Mouse (Mus musculus) thymus, adult 2 months (tissue): ENCODE results near the gene Gde1. TPM values are rescaled to one million over a fixed set of nuclear protein-coding genes. Genes with fewer than 3 reads are reported as not detected.

Experiments used
- DNase-seq: peaks from one replicate; pipeline ENCODE4 v3.0.0; 2021
- H3K27ac ChIP-seq: fragments of 200-500 bp; 2 replicates; pipeline ENCODE4 v1.5.1; 2012; ENCODE audit warnings: low read length, control low read depth; ENCODE audit not compliant: control insufficient read depth, insufficient read depth
- H3K27me3 ChIP-seq: fragments of 200-500 bp; 2 replicates; pipeline ENCODE4 v1.6.1; 2012; ENCODE audit warnings: mild to moderate bottlenecking, low read length, moderate library complexity, mixed read lengths; ENCODE audit not compliant: control insufficient read depth, insufficient read depth
- H3K36me3 ChIP-seq: fragments of 200-500 bp; 2 replicates; pipeline ENCODE4 v1.6.1; 2012; ENCODE audit warnings: mild to moderate bottlenecking, low read length, moderate library complexity; ENCODE audit not compliant: control insufficient read depth, insufficient read depth
- H3K4me1 ChIP-seq: fragments of 200-500 bp; replicated peaks from 2 replicates; pipeline ENCODE4 v1.6.1; 2012; ENCODE audit warnings: low read length; ENCODE audit not compliant: control insufficient read depth, insufficient read depth
- H3K4me3 ChIP-seq: fragments of 200-500 bp; 2 replicates; pipeline ENCODE4 v1.5.1; 2012; ENCODE audit warnings: mild to moderate bottlenecking, low read length, control low read depth, moderate library complexity; ENCODE audit not compliant: control insufficient read depth, insufficient read depth
- CTCF ChIP-seq: fragments of 200-500 bp; IDR thresholded peaks from 2 replicates; pipeline ENCODE4 v1.5.1; 2012; ENCODE audit warnings: mild to moderate bottlenecking, control low read depth, low read length, moderate library complexity, borderline replicate concordance; ENCODE audit not compliant: control insufficient read depth, poor library complexity, insufficient read depth; ENCODE audit errors: extremely low read depth
- POLR2A ChIP-seq: fragments of 200-500 bp; IDR thresholded peaks from 2 replicates; pipeline ENCODE4 v1.6.1; 2012; ENCODE audit warnings: mild to moderate bottlenecking, low read length, control low read depth, moderate library complexity; ENCODE audit not compliant: control insufficient read depth, poor library complexity, insufficient read depth; ENCODE audit errors: extremely low read depth
- WGBS: fragments of 180-500 bp; shearing (Covaris S2); methylation state at CpG from one replicate; pipeline ENCODE4 v1.1.7; 2018; 5-methylcytosine and 5-hydroxymethylcytosine counted together
- polyA plus RNA-seq: library from polyadenylated mRNA; depleted of rRNA; stranded (reverse); fragments of >200 nt; gene quantifications from 2 replicates; pipeline ENCODE4 v1.2.3, GENCODE M21; 2012

The Gde1 gene
- polyA plus RNA-seq, 1 experiment = 163 TPM

GRCm38 (mm10) chr7:118725459-118725858 is 19.9 kb upstream of the Gde1 start:
- Histone ChIP-seq H3K4me1 (no peaks in the 10 kb centered on the region), H3K27me3 (no peaks in the 10 kb centered on the region), H3K4me3 (no peak overlapping the region), H3K27ac (no peak overlapping the region), H3K36me3 (peaks cover 12% of the 10 kb centered on the region; the same call in 1 of the 2 replicates)
- TF ChIP-seq POLR2A (no peak), CTCF (no peak)
- DNase-seq = no peak
- WGBS = 92% methylated on average over 2 of the region's 2 CpGs

- H3K27ac ChIP-seq = no peak overlapping the region
- no peaks in the 10 kb centered on the region for H3K4me1 ChIP-seq
- no peaks in the 10 kb centered on the region for H3K27me3 ChIP-seq
- no peak overlapping the region for H3K4me3 ChIP-seq
- TF ChIP-seq POLR2A = no peak
- no peak for TF ChIP-seq CTCF
- 88% methylated on average over 9 of the region's 9 CpGs for WGBS
- DNase-seq = no peak
- peaks cover 12% of the 10 kb centered on the region; the same call in 1 of the 2 replicates for H3K36me3 ChIP-seq
Observed at GRCm38 (mm10) chr7:118723927-118724326, 18.3 kb upstream of the Gde1 start.

- H3K27me3 ChIP-seq = no peaks in the 10 kb centered on the region
- no peak overlapping the region for H3K27ac ChIP-seq
- 98% methylated on average over 4 of the region's 4 CpGs for WGBS
- no peak for DNase-seq
- H3K36me3 ChIP-seq = peaks cover 4% of the 10 kb centered on the region; the same call in 1 of the 2 replicates
- H3K4me3 ChIP-seq = no peak overlapping the region
- TF ChIP-seq CTCF = no peak
- H3K4me1 ChIP-seq = no peaks in the 10 kb centered on the region
Observed at GRCm38 (mm10) chr7:118718066-118718465, 12.5 kb upstream of the Gde1 start.

GRCm38 (mm10) chr7:118714873-118715272 is 9.3 kb upstream of the Gde1 start:
- peaks cover 2% of the 10 kb centered on the region; the same call in 1 of the 2 replicates for H3K4me1 ChIP-seq
- H3K36me3 ChIP-seq = no peaks in the 10 kb centered on the region; the same call in 1 of the 2 replicates
- H3K4me3 ChIP-seq = no peak overlapping the region
- TF ChIP-seq CTCF (no peak), POLR2A (no peak)
- H3K27me3 ChIP-seq = no peaks in the 10 kb centered on the region
- WGBS = 94% methylated on average over 1 of the region's 1 CpGs
- H3K27ac ChIP-seq = no peak overlapping the region
- DNase-seq = no peak

- Histone ChIP-seq H3K4me3 (peak within 1 kb of the TSS; percentile 72), H3K27me3 (no peaks in the 10 kb centered on the region), H3K4me1 (peaks cover 2% of the 10 kb centered on the region; the same call in 1 of the 2 replicates), H3K36me3 (no peaks in the 10 kb centered on the region), H3K27ac (no peak within 1 kb of the TSS)
- 2% methylated on average over 48 of the region's 48 CpGs for WGBS
- peak; percentile 94 for DNase-seq
- peak; percentile 28; the same call in 1 of the 2 replicates for TF ChIP-seq CTCF
- no peak for TF ChIP-seq POLR2A
Observed at GRCm38 (mm10) chr7:118712228-118713173, 6.9 kb upstream of the Gde1 start, which contains the start of gene Ccp110. TSS of gene Ccp110 (plus strand) at chr7:118712552.

GRCm38 (mm10) chr7:118710776-118711175 is 5.2 kb upstream of the Gde1 start:
- 92% methylated on average over 5 of the region's 5 CpGs for WGBS
- Histone ChIP-seq H3K27ac (no peak overlapping the region), H3K4me3 (no peak overlapping the region), H3K4me1 (peaks cover 2% of the 10 kb centered on the region; the same call in 1 of the 2 replicates), H3K36me3 (no peaks in the 10 kb centered on the region), H3K27me3 (no peaks in the 10 kb centered on the region)
- no peak for DNase-seq
- TF ChIP-seq POLR2A (no peak), CTCF (no peak)
